Mouse (Mus musculus) testis, adult 2 months (tissue): ENCODE measurements around the gene Churc1. TPM values are rescaled to one million over a fixed set of nuclear protein-coding genes. Genes with fewer than 3 reads are reported as not detected.

ENCODE experiments used
- H3K27ac ChIP-seq: fragments of 200-500 bp; 2 replicates; pipeline ENCODE4 v1.5.1; 2012; ENCODE audit warnings: low read depth, low read length; ENCODE audit not compliant: control insufficient read depth, insufficient read depth
- H3K27me3 ChIP-seq: fragments of 200-500 bp; 2 replicates; pipeline ENCODE4 v1.6.1; 2012; ENCODE audit warnings: mild to moderate bottlenecking, low read length, moderate library complexity; ENCODE audit not compliant: control insufficient read depth, insufficient read depth
- H3K36me3 ChIP-seq: fragments of 200-500 bp; 2 replicates; pipeline ENCODE4 v1.6.1; 2012; ENCODE audit warnings: mild to moderate bottlenecking, low read length; ENCODE audit not compliant: control insufficient read depth, insufficient read depth
- H3K4me1 ChIP-seq: fragments of 200-500 bp; 2 replicates; pipeline ENCODE4 v1.6.1; 2012; ENCODE audit warnings: low read length; ENCODE audit not compliant: control insufficient read depth, insufficient read depth
- H3K4me3 ChIP-seq: fragments of 200-500 bp; 2 replicates; pipeline ENCODE4 v1.5.1; 2012; ENCODE audit warnings: low read depth, mild to moderate bottlenecking, low read length, moderate library complexity, mixed read lengths; ENCODE audit not compliant: control insufficient read depth
- CTCF ChIP-seq: fragments of 200-500 bp; IDR thresholded peaks from 2 replicates; pipeline ENCODE4 v1.5.1; 2012; ENCODE audit warnings: low read depth, mild to moderate bottlenecking, inconsistent platforms, low read length, moderate library complexity; ENCODE audit not compliant: control insufficient read depth, insufficient read depth, insufficient replicate concordance
- POLR2A ChIP-seq: fragments of 200-500 bp; IDR thresholded peaks from 2 replicates; pipeline ENCODE4 v1.6.1; 2012; ENCODE audit warnings: low read depth, mild to moderate bottlenecking, inconsistent platforms, low read length, moderate library complexity; ENCODE audit not compliant: control insufficient read depth
- polyA plus RNA-seq: library from polyadenylated mRNA; depleted of rRNA; stranded (reverse); fragments of >200 nt; gene quantifications from 2 replicates; pipeline ENCODE4 v1.2.3, GENCODE M21; 2012; rRNA removed

Churc1 gene
- polyA plus RNA-seq: 38.1 and 51.6 TPM in 2 replicates

DNA sequence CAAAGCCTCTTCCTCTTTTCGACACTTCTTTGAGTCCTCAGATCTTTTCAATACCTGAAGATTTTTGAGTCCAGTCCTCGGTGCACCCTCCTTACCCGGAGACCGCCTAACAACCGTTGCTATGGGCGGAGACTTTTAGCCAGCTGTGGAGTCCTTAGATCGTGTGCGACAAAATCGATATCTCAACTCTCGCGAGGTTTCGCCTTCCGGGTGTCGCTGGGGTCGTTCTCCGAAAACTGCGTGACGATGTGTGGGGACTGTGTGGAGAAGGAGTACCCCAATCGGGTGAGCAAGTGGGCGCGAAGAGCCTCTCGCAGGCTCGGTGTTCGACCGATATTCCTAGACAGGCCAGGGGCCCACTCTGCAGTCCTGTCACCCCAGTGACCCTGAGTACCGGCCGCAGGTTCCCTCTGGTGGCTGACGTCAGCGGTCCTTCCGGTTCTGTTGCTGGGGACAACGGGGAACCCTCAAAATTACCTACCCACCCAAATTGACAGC lies at the start of gene Churc1, which contains the start of gene Fntb:
Gene Churc1, plus strand, starts transcription at position 185 of the 498 bp plus-strand sequence.
Gene Fntb, plus strand, starts transcription at position 236 of the 498 bp plus-strand sequence.
- H3K4me3 ChIP-seq: peak within 1 kb of the TSS; percentile 100
- no peaks in the 10 kb centered on the region for H3K27me3 ChIP-seq
- peaks cover 5% of the 10 kb centered on the region for H3K4me1 ChIP-seq
- TF ChIP-seq CTCF (no peak), POLR2A (peak; percentile 79; the same call in 1 of the 2 replicates)
- H3K36me3 ChIP-seq: no peaks in the 10 kb centered on the region
- H3K27ac ChIP-seq: peak within 1 kb of the TSS; percentile 100

GRCm38 (mm10) chr12:76718384-76718783 lies 47.0 kb upstream of the Churc1 start:
- Histone ChIP-seq H3K36me3 (no peaks in the 10 kb centered on the region), H3K4me3 (no peak overlapping the region), H3K27me3 (no peaks in the 10 kb centered on the region), H3K4me1 (no peaks in the 10 kb centered on the region), H3K27ac (no peak overlapping the region)
- TF ChIP-seq POLR2A (no peak), CTCF (no peak)

GRCm38 (mm10) chr12:76720572-76720971 lies 44.8 kb upstream of the Churc1 start:
- Histone ChIP-seq H3K4me3 (no peak overlapping the region), H3K27me3 (no peaks in the 10 kb centered on the region), H3K27ac (no peak overlapping the region), H3K4me1 (no peaks in the 10 kb centered on the region), H3K36me3 (no peaks in the 10 kb centered on the region)
- TF ChIP-seq CTCF (no peak), POLR2A (no peak)

GRCm38 (mm10) chr12:76722026-76722425 lies 43.3 kb upstream of the Churc1 start:
- Histone ChIP-seq H3K36me3 (no peaks in the 10 kb centered on the region), H3K4me3 (no peak overlapping the region), H3K27me3 (no peaks in the 10 kb centered on the region), H3K27ac (no peak overlapping the region), H3K4me1 (no peaks in the 10 kb centered on the region)
- TF ChIP-seq CTCF (no peak), POLR2A (no peak)

- TF ChIP-seq CTCF (no peak), POLR2A (no peak)
- Histone ChIP-seq H3K4me3 (no peak overlapping the region), H3K27me3 (no peaks in the 10 kb centered on the region), H3K36me3 (no peaks in the 10 kb centered on the region), H3K4me1 (no peaks in the 10 kb centered on the region), H3K27ac (no peak overlapping the region)
Measured at GRCm38 (mm10) chr12:76727955-76728354, 37.4 kb upstream of the Churc1 start.

GRCm38 (mm10) chr12:76750866-76751459 lies 14.4 kb upstream of the Churc1 start:
- Histone ChIP-seq H3K4me3 (no peak overlapping the region), H3K27ac (no peak overlapping the region), H3K27me3 (no peaks in the 10 kb centered on the region), H3K36me3 (no peaks in the 10 kb centered on the region), H3K4me1 (no peaks in the 10 kb centered on the region; the same call in 1 of the 2 replicates)
- no peak for TF ChIP-seq POLR2A
- no peak for TF ChIP-seq CTCF

GRCm38 (mm10) chr12:76752652-76753318 lies 12.6 kb upstream of the Churc1 start:
- TF ChIP-seq POLR2A (no peak), CTCF (peak; percentile 38; the same call in 1 of the 2 replicates)
- no peaks in the 10 kb centered on the region; the same call in 1 of the 2 replicates for H3K4me1 ChIP-seq
- no peak overlapping the region for H3K27ac ChIP-seq
- no peak overlapping the region for H3K4me3 ChIP-seq
- H3K27me3 ChIP-seq: no peaks in the 10 kb centered on the region
- H3K36me3 ChIP-seq: no peaks in the 10 kb centered on the region
